Mouse (Mus musculus): ENCODE measurements around the gene Dnajc5g. TPM values are rescaled to one million over a fixed set of nuclear protein-coding genes. Genes with fewer than 3 reads are reported as not detected.

Gene Dnajc5g
- polyA plus RNA-seq (2015; fragmentation: Nextera tagmentation; extraction: Ambion mirVana) = not detected in 2 replicates

DNA sequence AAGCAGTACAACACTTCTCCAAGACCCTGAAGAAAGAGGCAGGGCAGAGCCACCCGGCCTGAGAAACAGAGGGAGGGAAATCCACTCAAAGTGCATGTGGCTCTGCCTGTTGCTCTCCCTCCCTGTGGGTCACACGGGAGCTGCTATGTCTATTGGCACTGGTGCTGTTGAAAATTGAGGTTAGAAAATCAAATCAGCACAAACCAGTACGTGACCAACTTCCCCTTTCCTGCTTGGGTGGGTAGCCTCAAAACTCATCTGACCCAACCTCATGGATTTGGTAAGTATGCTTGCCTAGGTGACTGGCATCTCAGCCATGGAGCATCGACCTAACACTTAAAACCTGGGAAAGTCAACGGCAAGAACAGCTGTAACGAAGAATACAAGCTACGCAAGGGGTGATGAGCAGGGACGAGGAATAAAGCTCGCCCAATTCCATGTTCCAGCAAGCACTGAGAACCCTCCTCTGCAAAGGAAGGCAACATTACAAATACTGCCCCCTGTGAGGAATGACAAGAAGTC is at the start of gene Dnajc5g:
Gene Dnajc5g (plus strand): TSS at position 472 of the 522 bp plus-strand sequence.
- 74% methylated on average over 9 of the region's 9 CpGs for WGBS
- Histone ChIP-seq H3K27ac (no peak within 1 kb of the TSS), H3K9me3 (replicated peaks) (no peaks in the 10 kb centered on the region), H3K36me3 (no peaks in the 10 kb centered on the region), H3K4me3 (no peak within 1 kb of the TSS), H3K9ac (no peak within 1 kb of the TSS), H3K4me2 (no peak within 1 kb of the TSS), H3K4me1 (replicated peaks) (no peaks in the 10 kb centered on the region), H3K27me3 (0 out of 2 replicates have a peak, but pooled peaks cover 4% of the 10 kb centered on the region)
- no peak for ATAC-seq (replicated peaks; ENCODE audit: insufficient number of reproducible peaks, insufficient read depth, low FRiP score, low read depth)

DNA sequence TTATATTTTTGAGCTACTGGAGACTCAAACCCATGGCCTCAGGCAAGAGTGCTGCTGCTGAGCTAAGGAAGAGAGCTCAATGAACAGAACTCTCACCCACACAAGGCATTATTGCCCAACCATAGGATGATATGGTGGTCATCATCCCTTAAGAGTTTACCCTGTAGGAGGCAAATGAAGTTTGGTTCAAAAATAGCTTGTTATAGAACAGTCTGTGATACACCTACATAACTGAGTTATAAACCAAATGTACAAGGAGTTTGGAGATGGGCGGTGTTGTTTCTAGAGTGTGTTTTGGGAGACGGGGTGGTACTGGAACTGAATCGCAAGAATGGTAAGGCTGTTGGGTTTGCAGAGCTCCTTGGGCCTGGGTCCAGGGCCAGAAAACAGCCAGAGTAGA is 36.3 kb upstream of the Dnajc5g start:
- Histone ChIP-seq H3K9ac (no peak overlapping the region), H3K36me3 (peaks cover 90% of the 10 kb centered on the region), H3K27ac (no peak overlapping the region), H3K4me2 (no peak overlapping the region), H3K4me1 (replicated peaks) (no peaks in the 10 kb centered on the region), H3K9me3 (replicated peaks) (no peaks in the 10 kb centered on the region), H3K27me3 (no peaks in the 10 kb centered on the region), H3K4me3 (no peak overlapping the region)
- no peak for ATAC-seq (replicated peaks; ENCODE audit: insufficient number of reproducible peaks, insufficient read depth, low FRiP score, low read depth)
- whole genome bisulfite sequencing = 97% methylated on average over 3 of the region's 3 CpGs

DNA sequence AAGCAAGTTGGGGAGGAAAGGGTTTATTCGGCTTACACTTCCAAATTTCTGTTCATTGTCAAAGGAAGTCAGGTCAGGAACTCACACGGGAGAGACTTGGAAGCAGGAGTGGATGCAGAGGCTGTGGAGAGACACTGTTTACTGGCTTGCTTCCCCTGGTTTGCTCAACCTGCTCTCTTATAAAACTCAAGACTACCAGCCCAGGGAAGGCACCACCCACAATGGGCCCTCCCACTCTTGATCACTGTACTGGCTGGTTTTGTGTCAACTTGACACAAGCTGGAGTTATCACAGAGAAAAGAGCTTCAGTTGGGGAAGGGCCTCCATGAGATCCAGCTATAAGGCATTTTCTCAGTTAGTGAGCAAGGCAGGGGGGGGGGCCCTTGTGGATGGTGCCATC is 35.0 kb upstream of the Dnajc5g start:
- ATAC-seq (replicated peaks; ENCODE audit: insufficient number of reproducible peaks, insufficient read depth, low FRiP score, low read depth) = no peak
- WGBS = 88% methylated on average over 2 of the region's 2 CpGs

DNA sequence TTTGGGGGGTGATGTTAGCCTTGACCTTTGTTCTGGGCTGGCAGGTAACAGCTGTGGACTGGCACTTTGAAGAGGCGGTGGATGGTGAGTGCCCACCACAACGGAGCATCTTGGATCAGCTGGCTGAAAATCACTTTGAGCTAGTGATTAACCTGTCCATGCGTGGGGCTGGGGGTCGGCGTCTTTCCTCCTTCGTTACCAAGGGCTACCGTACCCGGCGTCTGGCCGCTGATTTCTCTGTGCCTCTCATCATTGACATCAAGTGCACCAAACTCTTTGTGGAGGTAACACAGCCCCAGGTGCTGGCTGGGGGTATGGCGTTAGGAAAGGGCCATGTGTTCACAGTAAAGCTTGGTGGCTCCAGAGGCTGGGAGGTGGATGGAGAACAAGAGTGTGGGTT is 34.3 kb upstream of the Dnajc5g start:
- WGBS = 91% methylated on average over 11 of the region's 11 CpGs
- no peaks in the 10 kb centered on the region for H3K27me3 ChIP-seq
- H3K36me3 ChIP-seq = peaks cover 95% of the 10 kb centered on the region
- no peak for ATAC-seq (replicated peaks; ENCODE audit: insufficient number of reproducible peaks, insufficient read depth, low FRiP score, low read depth)
- no peaks in the 10 kb centered on the region for H3K9me3 ChIP-seq (replicated peaks)
- H3K9ac ChIP-seq = no peak overlapping the region
- H3K27ac ChIP-seq = no peak overlapping the region
- no peak overlapping the region for H3K4me2 ChIP-seq
- no peak overlapping the region for H3K4me3 ChIP-seq
- no peaks in the 10 kb centered on the region for H3K4me1 ChIP-seq (replicated peaks)

More for the DNA sequence above, 35.0 kb upstream of the Dnajc5g start:
- H3K9ac ChIP-seq = no peak overlapping the region
- no peak overlapping the region for H3K27ac ChIP-seq
- H3K4me2 ChIP-seq = no peak overlapping the region
- H3K4me3 ChIP-seq = no peak overlapping the region
- H3K36me3 ChIP-seq = peaks cover 95% of the 10 kb centered on the region
- H3K9me3 ChIP-seq (replicated peaks) = no peaks in the 10 kb centered on the region
- H3K27me3 ChIP-seq = no peaks in the 10 kb centered on the region
- no peaks in the 10 kb centered on the region for H3K4me1 ChIP-seq (replicated peaks)

DNA sequence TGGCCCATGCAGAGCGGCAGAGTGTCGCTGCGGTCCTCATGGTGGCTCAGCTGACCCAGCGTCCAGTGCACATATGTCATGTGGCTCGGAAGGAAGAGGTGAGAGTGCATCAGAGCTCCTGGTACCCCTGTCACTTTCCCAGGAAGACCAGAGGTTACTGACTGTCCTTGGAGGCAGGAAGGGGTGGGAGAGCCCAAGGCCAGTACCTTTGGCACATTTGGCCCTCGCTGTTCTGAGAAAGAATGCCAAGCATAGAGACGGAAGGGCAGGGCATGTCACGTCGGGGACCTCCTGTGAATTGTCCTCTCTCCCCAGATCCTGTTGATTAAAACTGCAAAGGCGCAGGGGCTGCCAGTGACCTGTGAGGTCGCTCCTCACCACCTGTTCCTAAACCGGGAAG is 32.9 kb upstream of the Dnajc5g start:
- 90% methylated on average over 12 of the region's 12 CpGs for WGBS
- Histone ChIP-seq H3K9ac (no peak overlapping the region), H3K36me3 (peaks cover 94% of the 10 kb centered on the region), H3K4me3 (no peak overlapping the region), H3K4me2 (no peak overlapping the region), H3K9me3 (replicated peaks) (no peaks in the 10 kb centered on the region), H3K4me1 (replicated peaks) (no peaks in the 10 kb centered on the region), H3K27ac (no peak overlapping the region), H3K27me3 (no peaks in the 10 kb centered on the region)
- no peak for ATAC-seq (replicated peaks; ENCODE audit: insufficient number of reproducible peaks, insufficient read depth, low FRiP score, low read depth)

DNA sequence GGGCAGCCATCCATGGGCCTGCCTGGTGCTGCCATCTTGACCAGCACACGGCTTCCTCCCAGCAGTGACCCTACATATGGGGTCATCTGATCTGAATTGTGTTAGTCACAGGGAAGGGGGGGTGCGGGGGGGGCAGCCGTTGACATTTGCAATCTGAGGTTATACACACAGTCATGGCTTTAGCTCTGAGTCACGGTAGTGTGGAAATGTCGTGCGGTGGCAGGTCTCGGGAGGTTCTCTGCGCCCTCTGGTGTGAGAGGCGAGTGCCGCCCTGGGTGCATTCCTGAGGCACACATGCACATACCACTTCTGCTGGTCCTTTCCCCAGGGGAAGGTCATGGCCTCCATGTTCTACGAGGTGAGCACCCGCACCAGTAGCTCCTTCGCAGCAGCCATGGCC is 29.7 kb upstream of the Dnajc5g start:
- Histone ChIP-seq H3K27ac (no peak overlapping the region), H3K27me3 (no peaks in the 10 kb centered on the region), H3K9ac (no peak overlapping the region), H3K36me3 (peaks cover 63% of the 10 kb centered on the region), H3K4me2 (no peak overlapping the region), H3K4me1 (replicated peaks) (peaks cover 6% of the 10 kb centered on the region), H3K9me3 (replicated peaks) (no peaks in the 10 kb centered on the region), H3K4me3 (no peak overlapping the region)
- WGBS = 77% methylated on average over 13 of the region's 13 CpGs
- no peak for ATAC-seq (replicated peaks; ENCODE audit: insufficient number of reproducible peaks, insufficient read depth, low FRiP score, low read depth)

DNA sequence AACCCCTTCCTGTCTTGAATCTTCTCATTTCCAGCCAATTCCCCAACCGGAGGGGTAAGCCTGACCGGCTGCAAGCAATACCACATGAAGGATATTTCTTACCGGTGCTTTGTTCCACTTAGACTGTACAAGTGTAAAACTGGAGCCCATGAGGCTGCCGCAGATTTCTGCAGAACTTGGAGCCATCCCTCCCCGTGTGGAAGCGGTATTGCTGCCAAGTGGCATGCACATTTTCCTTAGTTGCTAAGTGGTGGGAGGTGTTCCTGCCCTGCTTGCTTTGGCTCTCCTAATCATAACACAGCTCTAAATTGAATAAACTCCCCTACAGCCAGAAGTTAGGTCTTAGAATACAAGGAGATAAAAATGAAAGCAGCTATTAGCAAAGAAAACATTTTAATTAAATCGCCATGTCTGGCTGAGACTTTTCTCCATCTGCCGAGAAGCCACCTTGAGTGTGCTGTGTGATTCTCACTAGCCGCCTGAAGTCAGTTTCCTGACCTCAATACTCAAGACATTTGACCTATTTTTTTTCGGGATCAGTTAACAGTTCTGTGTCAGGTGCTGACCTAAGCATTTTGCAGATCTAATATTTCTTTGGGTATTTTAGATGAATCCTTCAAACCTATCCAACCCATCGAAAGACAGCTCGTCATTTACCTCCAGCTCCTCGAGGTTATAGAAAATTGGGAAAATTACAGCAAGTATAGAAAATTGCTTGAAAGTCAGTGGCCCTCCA is 25.9 kb upstream of the Dnajc5g start:
- 63% methylated on average over 13 of the region's 13 CpGs for WGBS
- Histone ChIP-seq H3K9me3 (replicated peaks) (no peaks in the 10 kb centered on the region), H3K27ac (0 out of 2 replicates have a peak overlapping the region, but pooled peaks have one; percentile 22), H3K27me3 (no peaks in the 10 kb centered on the region), H3K4me2 (no peak overlapping the region), H3K4me3 (no peak overlapping the region), H3K36me3 (peaks cover 28% of the 10 kb centered on the region), H3K4me1 (replicated peaks) (peaks cover 29% of the 10 kb centered on the region), H3K9ac (no peak overlapping the region)
- no peak for ATAC-seq (replicated peaks; ENCODE audit: insufficient number of reproducible peaks, insufficient read depth, low FRiP score, low read depth)

DNA sequence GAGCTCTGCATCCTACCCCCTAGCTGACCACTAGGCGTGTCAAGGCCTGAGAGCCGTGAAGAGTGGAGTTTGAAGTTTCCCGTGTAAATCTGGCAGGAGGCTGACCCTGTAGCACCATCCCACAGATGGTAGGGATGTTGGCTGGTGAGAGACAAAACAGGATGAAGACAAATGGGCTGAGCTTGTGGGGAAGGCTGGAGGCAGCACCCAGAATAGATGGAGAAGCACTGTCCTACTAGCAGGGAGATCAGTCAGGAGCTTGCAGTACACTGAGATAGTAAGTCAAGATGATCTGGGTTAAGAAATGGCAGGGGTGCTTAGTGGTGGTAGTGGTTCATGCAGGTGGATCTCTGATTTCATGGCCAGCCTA is 25.3 kb upstream of the Dnajc5g start:
- 67% methylated on average over 3 of the region's 3 CpGs for WGBS

DNA sequence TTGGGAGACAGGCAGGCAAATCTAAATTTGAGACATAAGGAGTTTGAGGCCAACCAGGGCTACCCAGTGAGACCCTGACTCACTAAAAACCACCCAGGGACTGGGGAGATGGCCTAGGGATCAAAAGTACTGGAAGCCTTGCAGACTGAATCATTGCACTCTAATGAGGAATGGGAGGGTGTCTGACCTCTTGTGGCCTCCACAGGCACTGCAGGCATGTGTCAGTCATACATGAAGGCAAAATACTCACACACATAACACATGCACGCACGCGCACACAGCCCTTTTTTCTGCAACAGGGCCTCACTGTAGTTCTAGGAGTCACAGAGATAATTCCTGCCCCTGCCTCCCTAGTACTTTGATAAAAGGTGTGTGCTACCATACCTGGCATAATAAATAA is 24.7 kb upstream of the Dnajc5g start:
- Histone ChIP-seq H3K36me3 (peaks cover 16% of the 10 kb centered on the region; the same call in 1 of the 2 replicates), H3K27me3 (peaks cover 7% of the 10 kb centered on the region; the same call in 1 of the 2 replicates), H3K4me1 (replicated peaks) (peaks cover 29% of the 10 kb centered on the region), H3K9ac (no peak overlapping the region), H3K9me3 (replicated peaks) (no peaks in the 10 kb centered on the region), H3K4me3 (no peak overlapping the region), H3K4me2 (no peak overlapping the region), H3K27ac (no peak overlapping the region)
- 84% methylated on average over 3 of the region's 3 CpGs for WGBS
- ATAC-seq (replicated peaks; ENCODE audit: insufficient number of reproducible peaks, insufficient read depth, low FRiP score, low read depth) = no peak

More for the DNA sequence above, 25.3 kb upstream of the Dnajc5g start:
- peaks cover 29% of the 10 kb centered on the region for H3K4me1 ChIP-seq (replicated peaks)
- no peak overlapping the region for H3K4me2 ChIP-seq
- H3K9ac ChIP-seq = no peak overlapping the region
- H3K9me3 ChIP-seq (replicated peaks) = no peaks in the 10 kb centered on the region
- H3K27me3 ChIP-seq = peaks cover under 1% of the 10 kb centered on the region; the same call in 1 of the 2 replicates
- H3K27ac ChIP-seq = no peak overlapping the region
- H3K36me3 ChIP-seq = peaks cover 22% of the 10 kb centered on the region
- ATAC-seq (replicated peaks; ENCODE audit: insufficient number of reproducible peaks, insufficient read depth, low FRiP score, low read depth) = no peak
- no peak overlapping the region for H3K4me3 ChIP-seq

DNA sequence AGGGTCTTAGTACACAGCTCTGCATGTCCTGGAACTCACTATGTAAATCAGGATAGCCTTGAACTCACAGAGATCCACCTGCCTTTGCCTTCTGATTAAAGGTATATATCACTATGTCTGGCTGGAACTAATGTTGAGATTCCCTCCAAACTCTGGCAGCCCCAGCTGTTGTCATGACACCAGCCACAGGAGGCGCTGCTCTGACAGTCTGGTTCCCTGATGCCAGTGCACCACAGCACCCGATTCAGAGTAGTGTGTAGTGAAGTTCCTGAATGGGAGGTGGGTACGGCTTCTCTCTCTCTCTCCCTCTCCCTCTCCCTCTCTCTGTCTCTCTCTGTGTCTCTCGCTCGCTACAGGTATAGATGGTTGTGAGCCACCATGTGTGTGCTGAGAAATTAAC is 23.7 kb upstream of the Dnajc5g start:
- Histone ChIP-seq H3K4me2 (peak overlapping the region; percentile 52), H3K4me3 (peak overlapping the region; percentile 14; the same call in 1 of the 2 replicates), H3K9ac (no peak overlapping the region), H3K27ac (peak overlapping the region; percentile 55; the same call in 1 of the 2 replicates), H3K4me1 (replicated peaks) (peaks cover 29% of the 10 kb centered on the region), H3K36me3 (peaks cover 8% of the 10 kb centered on the region; the same call in 1 of the 2 replicates), H3K9me3 (replicated peaks) (no peaks in the 10 kb centered on the region), H3K27me3 (peaks cover 12% of the 10 kb centered on the region; the same call in 1 of the 2 replicates)
- ATAC-seq (replicated peaks; ENCODE audit: insufficient number of reproducible peaks, insufficient read depth, low FRiP score, low read depth) = no peak
- WGBS = 9% methylated on average over 5 of the region's 5 CpGs

DNA sequence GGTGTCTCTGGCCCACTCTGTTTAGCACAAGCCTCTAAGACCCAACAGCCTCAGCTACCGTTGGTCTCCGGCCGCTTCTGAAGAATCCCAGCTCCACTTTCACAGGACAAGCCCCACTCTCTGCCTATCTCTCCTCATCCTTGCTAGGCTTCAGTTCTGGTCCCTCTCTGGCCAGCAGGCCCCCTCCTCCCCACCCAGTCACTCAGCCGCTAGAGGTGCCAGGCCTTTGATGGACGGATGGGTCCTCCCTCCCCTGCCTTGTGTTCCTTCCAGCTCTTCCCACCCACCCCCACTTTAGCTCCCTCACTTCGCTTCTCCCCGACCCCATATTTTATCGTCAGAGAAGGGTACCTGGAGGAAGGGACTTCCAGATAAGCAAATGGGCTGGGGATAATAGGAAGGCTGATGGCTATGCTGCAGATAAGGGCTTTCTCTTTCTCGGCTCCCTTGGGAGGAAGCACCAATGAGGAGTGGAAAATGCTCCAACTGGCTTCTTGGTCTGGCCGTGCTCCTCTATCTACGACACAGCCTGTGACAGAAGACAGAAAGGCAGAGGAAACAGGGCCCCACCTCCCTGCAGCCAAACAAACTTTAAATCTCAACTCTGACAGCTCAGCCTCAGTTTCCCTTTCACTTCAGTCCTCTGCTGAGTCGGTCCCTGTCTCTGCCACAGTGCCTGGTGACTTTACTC is 23.0 kb upstream of the Dnajc5g start:
- 7% methylated on average over 12 of the region's 12 CpGs for WGBS
- Histone ChIP-seq H3K4me3 (peak overlapping the region; percentile 14), H3K27ac (peak overlapping the region; percentile 55)

More for the DNA sequence above, 23.0 kb upstream of the Dnajc5g start:
- peak; percentile 54; the same call in 1 of the 2 replicates for ATAC-seq (replicated peaks; ENCODE audit: insufficient number of reproducible peaks, insufficient read depth, low FRiP score, low read depth)
- Histone ChIP-seq H3K4me2 (peak overlapping the region; percentile 52), H3K9me3 (replicated peaks) (no peaks in the 10 kb centered on the region), H3K9ac (no peak overlapping the region; the same call in 1 of the 2 replicates), H3K4me1 (replicated peaks) (peaks cover 29% of the 10 kb centered on the region), H3K27me3 (peaks cover 17% of the 10 kb centered on the region), H3K36me3 (peaks cover 1% of the 10 kb centered on the region; the same call in 1 of the 2 replicates)
